12 mouse cellular contexts compared by ENCODE assay signal in the genomic region with DNA sequence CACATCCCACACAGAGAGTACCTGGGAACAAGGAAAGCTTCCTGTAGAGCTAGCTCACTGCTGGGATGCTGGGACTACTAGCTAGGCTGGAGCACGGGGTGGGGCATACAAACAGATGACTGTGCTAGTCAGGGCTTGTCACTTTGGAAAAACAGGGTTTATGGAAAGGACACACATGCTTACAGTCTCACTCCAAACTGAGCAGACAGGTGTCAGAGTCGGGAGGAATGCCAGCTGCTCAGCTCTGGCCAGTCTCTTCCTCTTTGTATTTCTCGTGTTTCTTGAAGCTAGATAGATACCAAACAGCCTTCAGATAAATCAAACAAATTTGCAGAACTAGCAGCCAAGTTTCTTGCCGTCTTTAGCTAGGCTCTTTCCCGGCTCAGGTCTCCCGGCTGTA. TPM values are rescaled to one million over a fixed set of nuclear protein-coding genes. Genes with fewer than 3 reads are reported as not detected.
DNase-seq lines count a peak whose midpoint lies in the region; ATAC-seq and TF ChIP-seq lines count a peak whose summit lies in the region.
"Had no signal": no experiment of that assay in that cellular context is flagged by ENCODE, and none has a peak within 500 bp of the region (broad histone marks: within the 10 kb centered on the region; RNA-seq: fewer than 3 reads in every experiment).

No protein-coding gene starts in this region.

- peak overlapping the region; percentile 39; the same call in 1 of the 2 replicates for H3K9ac ChIP-seq in kidney, embryonic 16.5 days (replicated peaks; ENCODE audit: low read length)
- no peak overlapping the region for H3K9ac ChIP-seq in ES-Bruce4 (ENCODE audit: low read depth, poor library complexity, severe bottlenecking)
- H3K9ac ChIP-seq: hindbrain, embryonic 13.5 days had no signal

- peak; percentile 65; the same call in 1 of the 2 replicates for TF ChIP-seq EP300 in ES-Bruce4 (IDR thresholded peaks at IDR 0.05; ENCODE audit: insufficient read depth, low read depth, low read length)

- DNase-seq in cerebellum, adult 2 months = peak; percentile 26 to 32
- no peak for DNase-seq in cerebellum, adult 11-12 months
- no peak for DNase-seq in kidney, adult 9 months
- DNase-seq in gastrocnemius, postnatal 25 days = no peak
- DNase-seq in left cerebral cortex, adult 8-10 months (ENCODE audit: low spot score in 2 of 2) = no peak
- DNase-seq: thymus, postnatal 36 days had no signal

- WGBS in cerebellum, adult 2 months = 18% methylated on average over 6 of the region's 6 CpGs
- 18% methylated on average over 6 of the region's 6 CpGs for WGBS in kidney, embryonic 16.5 days

- peak overlapping the region; percentile 45; the same call in 1 of the 2 replicates for H3K4me2 ChIP-seq in kidney, embryonic 16.5 days (replicated peaks; ENCODE audit: low read depth, low read length)
- peak overlapping the region; percentile 18 for H3K4me2 ChIP-seq in myocyte (ENCODE audit: low read depth)
- H3K4me2 ChIP-seq: hindbrain, embryonic 13.5 days had no signal

- H3K27ac ChIP-seq in cerebellum, adult 2 months (ENCODE audit: insufficient read depth, low read length) = no peak overlapping the region
- H3K27ac ChIP-seq in kidney, embryonic 16.5 days (ENCODE audit: low read length) = peak overlapping the region; percentile 33; the same call in 1 of the 2 replicates
- no peak overlapping the region for H3K27ac ChIP-seq in ES-Bruce4 (ENCODE audit: insufficient read depth, low read length)
- H3K27ac ChIP-seq: hindbrain, embryonic 13.5 days had no signal

- no peak overlapping the region for H3K4me3 ChIP-seq in cerebellum, adult 2 months (replicated peaks; ENCODE audit: insufficient read depth, low read depth, low read length)
- peak overlapping the region; percentile 30 for H3K4me3 ChIP-seq in kidney, embryonic 16.5 days (ENCODE audit: low read length)
- H3K4me3 ChIP-seq in ES-Bruce4 (ENCODE audit: low read depth, low read length) (no peak overlapping the region), myocyte (no peak overlapping the region)
- H3K4me3 ChIP-seq: erythroblast, embryonic 14.5 days; hindbrain, embryonic 13.5 days had no signal

- ATAC-seq in kidney, embryonic 16.5 days (ENCODE audit: low FRiP score, low TSS enrichment) = peak; percentile 37; the same call in 1 of the 2 replicates

- no peak for TF ChIP-seq CTCF in cerebellum, adult 2 months (IDR thresholded peaks at IDR 0.05; ENCODE audit: borderline replicate concordance, insufficient read depth, low read depth, low read length)
- no peak for TF ChIP-seq CTCF in ES-Bruce4 (IDR thresholded peaks at IDR 0.05; ENCODE audit: low read depth, low read length)

- no peak overlapping the region for H3ac ChIP-seq in myocyte (ENCODE audit: control insufficient read depth, insufficient read length)

- H3K4me1 ChIP-seq in cerebellum, adult 2 months (ENCODE audit: control insufficient read depth, insufficient read depth, low read length) = peaks cover 9% of the 10 kb centered on the region
- peaks cover 28% of the 10 kb centered on the region for H3K4me1 ChIP-seq in kidney, embryonic 16.5 days (ENCODE audit: insufficient read depth, low read length)
- H3K4me1 ChIP-seq in ES-Bruce4 (ENCODE audit: control insufficient read depth, insufficient read depth, low read length) = no peaks in the 10 kb centered on the region

- H3K79me2 ChIP-seq in myocyte (ENCODE audit: control insufficient read depth, insufficient read depth) = no peaks in the 10 kb centered on the region

- TF ChIP-seq POLR2A in cerebellum, adult 2 months (IDR thresholded peaks at IDR 0.05; ENCODE audit: borderline replicate concordance, insufficient read depth, low read length) = no peak
- TF ChIP-seq POLR2A in ES-Bruce4 (IDR thresholded peaks at IDR 0.05; ENCODE audit: insufficient read depth, low read length) (no peak), myocyte (IDR thresholded peaks at IDR 0.05; ENCODE audit: insufficient read length, low read depth) (no peak)

- no peaks in the 10 kb centered on the region for H3K36me3 ChIP-seq in kidney, embryonic 16.5 days (ENCODE audit: insufficient read depth, low read length)
- H3K36me3 ChIP-seq in ES-Bruce4 (ENCODE audit: control insufficient read depth, insufficient read depth, low read length, poor library complexity, severe bottlenecking) (no peaks in the 10 kb centered on the region), myocyte (ENCODE audit: control insufficient read depth, insufficient read depth) (no peaks in the 10 kb centered on the region)
- H3K36me3 ChIP-seq: G1E; hindbrain, embryonic 13.5 days had no signal

- no peaks in the 10 kb centered on the region for H3K27me3 ChIP-seq in cerebellum, adult 2 months (ENCODE audit: control insufficient read depth, insufficient read depth, low read length)
- H3K27me3 ChIP-seq in kidney, embryonic 16.5 days (ENCODE audit: insufficient read depth, low read length) = no peaks in the 10 kb centered on the region
- H3K27me3 ChIP-seq in ES-Bruce4 (ENCODE audit: control insufficient read depth, insufficient read depth, low read length, poor library complexity, severe bottlenecking) (no peaks in the 10 kb centered on the region), myocyte (ENCODE audit: control insufficient read depth, insufficient read depth, insufficient read length) (no peaks in the 10 kb centered on the region)
- H3K27me3 ChIP-seq: hindbrain, embryonic 13.5 days had no signal

- H3K9me3 ChIP-seq in kidney, embryonic 16.5 days (ENCODE audit: low read length) = no peaks in the 10 kb centered on the region
- no peaks in the 10 kb centered on the region for H3K9me3 ChIP-seq in ES-Bruce4 (replicated peaks; ENCODE audit: control insufficient read depth, insufficient read depth, low read length, poor library complexity, severe bottlenecking)
- H3K9me3 ChIP-seq: G1E; hindbrain, embryonic 13.5 days had no signal

TF ChIP-seq in myocyte, 11 proteins besides CTCF, POLR2A, EP300 and RAD21:
- no peak for TF ChIP-seq TCF3 (IDR thresholded peaks at IDR 0.05; ENCODE audit: insufficient read length, low read depth)
- TF ChIP-seq POLR2AphosphoS2 (IDR thresholded peaks at IDR 0.05; ENCODE audit: insufficient read length, low read depth) = no peak
- TF ChIP-seq MAX (IDR thresholded peaks at IDR 0.05; ENCODE audit: low read depth) = no peak
- TF ChIP-seq SRF (IDR thresholded peaks at IDR 0.05; ENCODE audit: control insufficient read depth, insufficient read length, low read depth) = no peak
- no peak for TF ChIP-seq E2F4 (IDR thresholded peaks at IDR 0.05; ENCODE audit: insufficient read depth)
- TF ChIP-seq REST (IDR thresholded peaks at IDR 0.05; ENCODE audit: insufficient read depth, insufficient read length) = no peak
- TF ChIP-seq MYOG (IDR thresholded peaks at IDR 0.05; ENCODE audit: control insufficient read depth in 1 of 3, insufficient read depth in 1 of 3, insufficient read length in 2 of 3, low read depth in 2 of 3) = peak in 1 of 3 experiments; percentile 33
- TF ChIP-seq TCF12 (IDR thresholded peaks at IDR 0.05; ENCODE audit: insufficient read depth, poor library complexity, severe bottlenecking) = no peak
- TF ChIP-seq CEBPB (IDR thresholded peaks at IDR 0.05; ENCODE audit: insufficient read depth, poor library complexity, severe bottlenecking) = no peak
- no peak for TF ChIP-seq USF1 (IDR thresholded peaks at IDR 0.05; ENCODE audit: low read depth)
- peak in 2 of 3 experiments; percentile 50 to 58 for TF ChIP-seq MYOD1 (IDR thresholded peaks at IDR 0.05; ENCODE audit: control insufficient read depth in 1 of 3, insufficient read length in 2 of 3, low read depth in 2 of 3)

RNA-seq across cellular contexts. Expression of a gene that starts 31.2 kb away (rescaled TPM):
- polyA plus RNA-seq in cerebellum, adult 2 months (2012; rRNA removed) = 5.1 and 6.2 TPM in 2 replicates
- 1.7 and 2.1 TPM in 2 replicates for polyA plus RNA-seq in kidney, embryonic 16.5 days (2015; fragmentation: Nextera tagmentation; extraction: Ambion mirVana)
- polyA plus RNA-seq in ES-Bruce4 (2011; ENCODE audit: insufficient read depth, insufficient read length, low read depth, missing spikeins) = 5.4 and 6.0 TPM in 2 replicates
- polyA plus RNA-seq in myocyte (2012; fragmentation: generic; extraction: Trizol) = 0.06 TPM
- total RNA-seq in gastrocnemius, postnatal 25 days (2021) = not detected
- 1 to 10 TPM; 2.8 to 5.7 (median 4.5) TPM for total RNA-seq in left cerebral cortex, adult 8-10 months (2022)
- polyA plus RNA-seq: erythroblast, embryonic 14.5 days; G1E had no signal

Comparison
In these comparisons a context has a peak if more than half of its experiments do, and no peak if none do; other contexts are left out.
1. DNase-seq: peak in cerebellum, adult 2 months (2 of 2); none in cerebellum, adult 11-12 months (single experiment), kidney, adult 9 months (single experiment), gastrocnemius, postnatal 25 days (single experiment) and left cerebral cortex, adult 8-10 months (0 of 2).